Mouse (Mus musculus): ENCODE measurements at regions not wholly inside any gene's neighbourhood (a gene's known extent, or its start where the extent isn't known, plus 50 kb on each side); places are given as distances from the start of the nearest gene placed in this dataset.
A peak's percentile ranks its signal among the peaks of the same experiment; 100 is the strongest.

DNA sequence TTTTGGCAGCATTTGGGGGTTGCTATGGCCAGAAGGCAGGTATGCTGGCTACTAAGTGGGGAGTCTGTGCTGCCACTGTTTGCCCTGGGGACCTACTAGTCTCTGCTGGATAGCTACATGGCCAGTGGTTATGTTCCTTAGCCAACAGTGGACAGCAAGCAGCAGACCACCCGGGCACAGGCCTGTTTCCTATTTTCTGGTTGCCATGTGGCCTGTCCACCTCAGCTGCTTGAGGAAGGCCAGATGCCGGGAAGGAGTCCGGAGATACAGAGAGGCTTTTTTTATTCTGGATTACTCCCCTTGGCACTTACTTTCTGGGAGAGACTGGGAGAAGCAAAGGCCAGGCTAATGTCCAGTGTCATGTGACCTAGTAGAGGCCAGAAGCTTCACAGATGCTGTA, 219.4 kb downstream of the 1500009L16Rik start:
- DNase-seq (ENCODE audit: low read depth in 1 of 2, low spot score in 2 of 2): no peak
- 89% methylated on average over 3 of the region's 3 CpGs for WGBS

GRCm38 (mm10) chr10:83944158-83944557, 221.5 kb downstream of the 1500009L16Rik start:
- H3K4me1 ChIP-seq (ENCODE audit: control insufficient read depth, insufficient read depth, insufficient read length): peaks cover 14% of the 10 kb centered on the region; the same call in 1 of the 2 replicates
- no peak overlapping the region for H3K4me3 ChIP-seq (ENCODE audit: extremely low read depth, insufficient read depth, insufficient read length)
- no peak for TF ChIP-seq POLR2A (IDR thresholded peaks at IDR 0.05; ENCODE audit: low read depth, low read length)
- no peak for TF ChIP-seq CTCF (IDR thresholded peaks at IDR 0.05; ENCODE audit: extremely low read depth, insufficient read depth, insufficient read length, insufficient replicate concordance)
- H3K27ac ChIP-seq (ENCODE audit: insufficient read depth, low read length): no peak overlapping the region
- no peak for DNase-seq (ENCODE audit: low read depth in 1 of 2, low spot score in 2 of 2)
- H3K27me3 ChIP-seq (ENCODE audit: control insufficient read depth, insufficient read depth, low read length): no peaks in the 10 kb centered on the region
- H3K36me3 ChIP-seq (ENCODE audit: control insufficient read depth, insufficient read depth, low read length): no peaks in the 10 kb centered on the region
- 75% methylated on average over 1 of the region's 1 CpGs for WGBS

More for the DNA sequence above, 219.4 kb downstream of the 1500009L16Rik start:
- TF ChIP-seq POLR2A (IDR thresholded peaks at IDR 0.05; ENCODE audit: low read depth, low read length) (no peak), CTCF (IDR thresholded peaks at IDR 0.05; ENCODE audit: extremely low read depth, insufficient read depth, insufficient read length, insufficient replicate concordance) (no peak)
- no peak overlapping the region for H3K27ac ChIP-seq (ENCODE audit: insufficient read depth, low read length)
- peaks cover 12% of the 10 kb centered on the region; the same call in 1 of the 2 replicates for H3K4me1 ChIP-seq (ENCODE audit: control insufficient read depth, insufficient read depth, insufficient read length)
- no peaks in the 10 kb centered on the region for H3K27me3 ChIP-seq (ENCODE audit: control insufficient read depth, insufficient read depth, low read length)
- H3K4me3 ChIP-seq (ENCODE audit: extremely low read depth, insufficient read depth, insufficient read length): no peak overlapping the region
- no peaks in the 10 kb centered on the region for H3K36me3 ChIP-seq (ENCODE audit: control insufficient read depth, insufficient read depth, low read length)

- H3K27me3 ChIP-seq (ENCODE audit: control insufficient read depth, insufficient read depth, low read length): no peaks in the 10 kb centered on the region
- no peak for DNase-seq (ENCODE audit: low read depth in 1 of 2, low spot score in 2 of 2)
- no peak for TF ChIP-seq CTCF (IDR thresholded peaks at IDR 0.05; ENCODE audit: extremely low read depth, insufficient read depth, insufficient read length, insufficient replicate concordance)
- no peaks in the 10 kb centered on the region for H3K36me3 ChIP-seq (ENCODE audit: control insufficient read depth, insufficient read depth, low read length)
- 92% methylated on average over 10 of the region's 10 CpGs for WGBS
- H3K4me1 ChIP-seq (ENCODE audit: control insufficient read depth, insufficient read depth, insufficient read length): peaks cover 14% of the 10 kb centered on the region; the same call in 1 of the 2 replicates
- H3K4me3 ChIP-seq (ENCODE audit: extremely low read depth, insufficient read depth, insufficient read length): no peak overlapping the region
- H3K27ac ChIP-seq (ENCODE audit: insufficient read depth, low read length): no peak overlapping the region
Measured at GRCm38 (mm10) chr10:83944897-83945296, 222.2 kb downstream of the 1500009L16Rik start.

- H3K27ac ChIP-seq (ENCODE audit: insufficient read depth, low read length): no peak overlapping the region
- DNase-seq (ENCODE audit: low read depth in 1 of 2, low spot score in 2 of 2): no peak
- peaks cover 14% of the 10 kb centered on the region; the same call in 1 of the 2 replicates for H3K4me1 ChIP-seq (ENCODE audit: control insufficient read depth, insufficient read depth, insufficient read length)
- H3K27me3 ChIP-seq (ENCODE audit: control insufficient read depth, insufficient read depth, low read length): no peaks in the 10 kb centered on the region
- H3K4me3 ChIP-seq (ENCODE audit: extremely low read depth, insufficient read depth, insufficient read length): no peak overlapping the region
- no peaks in the 10 kb centered on the region for H3K36me3 ChIP-seq (ENCODE audit: control insufficient read depth, insufficient read depth, low read length)
- WGBS: 80% methylated on average over 9 of the region's 9 CpGs
- no peak for TF ChIP-seq CTCF (IDR thresholded peaks at IDR 0.05; ENCODE audit: extremely low read depth, insufficient read depth, insufficient read length, insufficient replicate concordance)
- TF ChIP-seq POLR2A (IDR thresholded peaks at IDR 0.05; ENCODE audit: low read depth, low read length): no peak
Measured at GRCm38 (mm10) chr10:83945503-83945902, 222.8 kb downstream of the 1500009L16Rik start.

DNA sequence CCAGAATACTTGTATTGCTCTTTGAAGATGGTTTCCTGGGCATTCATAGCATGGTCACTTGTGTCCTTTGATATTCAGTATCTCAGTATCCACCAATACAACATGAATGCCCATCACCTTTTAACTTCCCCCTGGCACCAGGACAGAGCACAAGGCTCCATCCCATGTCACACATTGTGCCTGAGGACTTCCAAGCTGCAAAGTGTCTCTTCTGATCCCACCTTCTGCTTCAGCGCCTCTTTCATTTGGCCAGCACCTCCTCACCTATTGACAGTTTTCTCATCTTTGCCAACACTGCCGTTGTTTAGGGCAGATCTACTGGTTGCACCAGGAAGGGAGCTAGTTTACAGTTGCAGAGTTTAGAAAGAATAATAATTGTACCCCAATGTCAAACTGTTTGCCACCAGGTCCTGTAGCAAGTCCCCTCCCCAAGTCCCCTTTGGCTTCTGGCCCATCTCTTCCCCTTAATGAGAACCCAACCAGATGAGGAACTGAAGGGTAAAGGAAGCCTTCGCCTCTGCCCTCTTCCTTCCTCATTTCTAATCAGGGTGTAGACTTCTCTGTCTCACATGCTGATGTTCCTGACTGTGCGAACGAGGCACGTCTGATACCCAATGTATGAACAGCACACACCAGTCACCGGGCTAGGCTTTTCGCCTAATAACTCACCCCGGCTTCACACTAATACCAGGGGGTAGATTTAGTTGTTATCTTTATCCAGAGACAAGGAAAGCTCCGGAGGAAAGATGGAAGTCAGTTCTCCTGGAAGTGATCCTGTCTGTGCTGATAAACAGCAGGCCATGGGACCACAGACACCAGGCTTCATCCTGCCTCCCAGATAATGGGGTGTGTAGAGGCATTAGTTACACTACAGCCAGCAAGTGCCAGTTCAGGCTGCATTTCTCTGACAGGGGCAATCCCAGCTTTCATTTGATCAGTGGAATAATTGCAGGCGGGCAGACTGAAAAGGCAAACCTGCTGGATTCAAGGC, 223.8 kb downstream of the 1500009L16Rik start:
- 26% methylated on average over 11 of the region's 11 CpGs for WGBS
- Histone ChIP-seq H3K27ac (ENCODE audit: insufficient read depth, low read length) (peak overlapping the region; percentile 25; the same call in 1 of the 2 replicates), H3K4me3 (ENCODE audit: extremely low read depth, insufficient read depth, insufficient read length) (no peak overlapping the region), H3K27me3 (ENCODE audit: control insufficient read depth, insufficient read depth, low read length) (no peaks in the 10 kb centered on the region), H3K36me3 (ENCODE audit: control insufficient read depth, insufficient read depth, low read length) (no peaks in the 10 kb centered on the region), H3K4me1 (ENCODE audit: control insufficient read depth, insufficient read depth, insufficient read length) (peaks cover 12% of the 10 kb centered on the region; the same call in 1 of the 2 replicates)
- TF ChIP-seq CTCF (IDR thresholded peaks at IDR 0.05; ENCODE audit: extremely low read depth, insufficient read depth, insufficient read length, insufficient replicate concordance) (no peak), POLR2A (IDR thresholded peaks at IDR 0.05; ENCODE audit: low read depth, low read length) (no peak)
- peak; percentile 28 to 42 for DNase-seq (ENCODE audit: low read depth in 1 of 2, low spot score in 2 of 2)

DNA sequence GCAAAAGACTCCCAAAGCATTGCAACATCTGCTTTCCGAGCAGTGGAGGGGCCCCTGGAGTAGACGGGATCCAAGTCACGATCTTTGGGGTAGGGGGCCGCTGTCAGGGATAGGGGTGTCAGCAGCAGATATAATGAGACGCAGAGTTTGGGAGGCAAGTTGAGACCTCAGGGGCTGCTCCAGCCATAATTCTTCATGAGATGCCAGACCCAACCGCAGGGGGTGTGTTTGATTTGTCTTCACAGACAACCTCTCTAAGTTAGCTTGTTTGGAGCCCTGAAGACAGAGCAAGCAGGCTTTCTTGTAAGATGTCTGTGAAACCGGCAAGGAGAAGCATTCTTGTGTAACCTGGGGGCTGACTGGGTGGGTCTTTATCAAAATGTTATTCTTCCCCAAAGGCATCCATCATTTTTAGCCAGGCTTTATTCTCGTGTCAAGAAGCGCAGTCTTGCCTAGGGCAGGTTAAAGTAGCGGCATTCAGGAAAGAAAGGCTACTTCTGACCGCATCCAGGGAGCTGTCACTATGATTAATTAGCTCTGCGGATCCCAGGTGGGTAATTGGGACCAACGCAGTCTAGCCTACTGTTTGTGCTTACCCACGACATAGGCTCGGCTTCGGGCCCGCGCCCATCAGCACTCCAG, 234.6 kb downstream of the 1500009L16Rik start:
- H3K4me3 ChIP-seq (ENCODE audit: extremely low read depth, insufficient read depth, insufficient read length): no peak overlapping the region
- WGBS: 90% methylated on average over 18 of the region's 18 CpGs
- TF ChIP-seq POLR2A (IDR thresholded peaks at IDR 0.05; ENCODE audit: low read depth, low read length) (no peak), CTCF (IDR thresholded peaks at IDR 0.05; ENCODE audit: extremely low read depth, insufficient read depth, insufficient read length, insufficient replicate concordance) (no peak)
- H3K4me1 ChIP-seq (ENCODE audit: control insufficient read depth, insufficient read depth, insufficient read length): no peaks in the 10 kb centered on the region
- no peak for DNase-seq (ENCODE audit: low read depth in 1 of 2, low spot score in 2 of 2)
- H3K27ac ChIP-seq (ENCODE audit: insufficient read depth, low read length): no peak overlapping the region
- no peaks in the 10 kb centered on the region for H3K27me3 ChIP-seq (ENCODE audit: control insufficient read depth, insufficient read depth, low read length)
- H3K36me3 ChIP-seq (ENCODE audit: control insufficient read depth, insufficient read depth, low read length): no peaks in the 10 kb centered on the region

Data from spleen, adult 2 months (tissue).